Mouse (Mus musculus) v-Abl transformed pro-B cells (cell line): ENCODE measurements at regions not wholly inside any gene's neighbourhood (a gene's known extent, or its start where the extent isn't known, plus 50 kb on each side); places are given as distances from the start of the nearest gene placed in this dataset.

Experiments used
- in situ Hi-C, 2 experiments: fragments of 400-800 bp; cut with MboI; formaldehyde crosslinking; loops; one replicate each; pipeline ENCODE4 v1.15.1; 2025; ENCODE audit not compliant: unreplicated experiment in 2 of 2

- in situ Hi-C loops, result no loop called here
Observed at GRCm38 (mm10) chr6:66224164-66224903, 271.9 kb downstream of the 4930544G11Rik start.

GRCm38 (mm10) chr6:66236368-66236767, 284.0 kb downstream of the 4930544G11Rik start:
- in situ Hi-C loops, result no loop called here

- in situ Hi-C loops, result no loop called here
Observed at GRCm38 (mm10) chr6:66255378-66255777, 279.8 kb upstream of the Mad2l1 start.

- in situ Hi-C loops, result no loop called here
Observed at GRCm38 (mm10) chr6:66263429-66263828, 271.8 kb upstream of the Mad2l1 start.

- in situ Hi-C loops, result no loop called here
Observed at GRCm38 (mm10) chr6:66263918-66264317, 271.3 kb upstream of the Mad2l1 start.

- in situ Hi-C loops, result no loop called here
Observed at GRCm38 (mm10) chr6:66268427-66268826, 266.8 kb upstream of the Mad2l1 start.

- in situ Hi-C loops, result no loop called here
Observed at GRCm38 (mm10) chr6:66271414-66272206, 263.6 kb upstream of the Mad2l1 start.

GRCm38 (mm10) chr6:66272216-66272615, 263.0 kb upstream of the Mad2l1 start:
- in situ Hi-C loops, result no loop called here

- in situ Hi-C loops, result no loop called here
Observed at GRCm38 (mm10) chr6:66274737-66275136, 260.5 kb upstream of the Mad2l1 start.

- in situ Hi-C loops, result no loop called here
Observed at GRCm38 (mm10) chr6:66280701-66281100, 254.5 kb upstream of the Mad2l1 start.

- in situ Hi-C loops, result no loop called here
Observed at GRCm38 (mm10) chr6:66282566-66283115, 252.5 kb upstream of the Mad2l1 start.

GRCm38 (mm10) chr6:66283521-66283920, 251.7 kb upstream of the Mad2l1 start:
- in situ Hi-C loops, result no loop called here

- in situ Hi-C loops, result no loop called here
Observed at GRCm38 (mm10) chr6:66287607-66288006, 247.6 kb upstream of the Mad2l1 start.

- in situ Hi-C loops, result no loop called here
Observed at GRCm38 (mm10) chr6:66289196-66289595, 246.0 kb upstream of the Mad2l1 start.

- in situ Hi-C loops, result no loop called here
Observed at GRCm38 (mm10) chr6:66291576-66291975, 243.6 kb upstream of the Mad2l1 start.

GRCm38 (mm10) chr6:66298056-66298455, 237.1 kb upstream of the Mad2l1 start:
- in situ Hi-C loops, result no loop called here

GRCm38 (mm10) chr6:66300189-66300588, 235.0 kb upstream of the Mad2l1 start:
- in situ Hi-C loops, result no loop called here

GRCm38 (mm10) chr6:66344848-66345247, 190.3 kb upstream of the Mad2l1 start:
- in situ Hi-C loops, result no loop called here

GRCm38 (mm10) chr6:66347356-66347755, 187.8 kb upstream of the Mad2l1 start:
- in situ Hi-C loops, result no loop called here

GRCm38 (mm10) chr6:66361130-66361529, 174.1 kb upstream of the Mad2l1 start:
- in situ Hi-C loops, result no loop called here

- in situ Hi-C loops, result no loop called here
Observed at GRCm38 (mm10) chr6:66367263-66367662, 167.9 kb upstream of the Mad2l1 start.
